ENCODE assay signal across 10 mouse cellular contexts in genomic region chr11:103340130-103340529, GRCm38 (mm10). TPM values are rescaled to one million over a fixed set of nuclear protein-coding genes. Genes with fewer than 3 reads are reported as not detected.
DNase-seq lines count a peak whose midpoint lies in the region; ATAC-seq lines count a peak whose summit lies in the region.
"Had no signal": no experiment of that assay in that cellular context is flagged by ENCODE, and none has a peak within 500 bp of the region (broad histone marks: within the 10 kb centered on the region; RNA-seq: fewer than 3 reads in every experiment).

No protein-coding gene starts in this region.

- peak overlapping the region; percentile 48 for H3K4me2 ChIP-seq in heart, embryonic 14.5 days (ENCODE audit: low read length)
- H3K4me2 ChIP-seq in embryonic facial prominence, embryonic 12.5 days (replicated peaks), result peak overlapping the region; percentile 40
- peak overlapping the region; percentile 57 for H3K4me2 ChIP-seq in intestine, embryonic 14.5 days (ENCODE audit: low read length)
- peak overlapping the region; percentile 41 for H3K4me2 ChIP-seq in midbrain, embryonic 14.5 days (ENCODE audit: low read length)

- H3K4me1 ChIP-seq in heart, embryonic 14.5 days (ENCODE audit: control insufficient read depth in 2 of 2, insufficient read depth in 2 of 2, low read length in 2 of 2), result peaks cover 10 to 12% of the 10 kb centered on the region in 2 experiments; a peak in 3 of 4 replicates
- H3K4me1 ChIP-seq in embryonic facial prominence, embryonic 12.5 days, result peaks cover 9% of the 10 kb centered on the region; the same call in 1 of the 2 replicates
- peaks cover 16% of the 10 kb centered on the region for H3K4me1 ChIP-seq in intestine, embryonic 14.5 days (replicated peaks; ENCODE audit: control insufficient read depth, insufficient read depth, low read length)
- no peaks in the 10 kb centered on the region for H3K4me1 ChIP-seq in midbrain, embryonic 14.5 days (ENCODE audit: control insufficient read depth, insufficient read depth, low read length)

- DNase-seq in heart, postnatal 36 days, result no peak
- peak; percentile 78 for DNase-seq in intestine, embryonic 14.5 days (ENCODE audit: low spot score)
- DNase-seq in midbrain, embryonic 14.5 days, result no peak
- DNase-seq in cerebellum, postnatal 14 days, result no peak
- DNase-seq in gastrocnemius, postnatal 10 days, result no peak
- DNase-seq: lung, postnatal 4 days; right cerebral cortex, postnatal 14 days had no signal

- intact Hi-C loops in heart, postnatal 36 days (cut with DNase I), result no loop called here

- H3K9ac ChIP-seq in heart, embryonic 14.5 days (ENCODE audit: low read length), result no peak overlapping the region
- H3K9ac ChIP-seq in embryonic facial prominence, embryonic 12.5 days, result no peak overlapping the region
- peak overlapping the region; percentile 45 for H3K9ac ChIP-seq in intestine, embryonic 14.5 days (ENCODE audit: low read length)
- H3K9ac ChIP-seq in midbrain, embryonic 14.5 days (replicated peaks; ENCODE audit: low read length), result no peak overlapping the region

- no peaks in the 10 kb centered on the region for H3K9me3 ChIP-seq in heart, embryonic 14.5 days (ENCODE audit: control insufficient read depth, low read length)
- no peaks in the 10 kb centered on the region for H3K9me3 ChIP-seq in embryonic facial prominence, embryonic 12.5 days
- no peaks in the 10 kb centered on the region for H3K9me3 ChIP-seq in intestine, embryonic 14.5 days (ENCODE audit: control insufficient read depth, low read length)
- H3K9me3 ChIP-seq in midbrain, embryonic 14.5 days (ENCODE audit: control insufficient read depth, low read length), result no peaks in the 10 kb centered on the region

- no peaks in the 10 kb centered on the region for H3K27me3 ChIP-seq in heart, embryonic 14.5 days (ENCODE audit: control insufficient read depth, insufficient read depth, low read length)
- H3K27me3 ChIP-seq in embryonic facial prominence, embryonic 12.5 days, result peaks cover 5% of the 10 kb centered on the region
- no peaks in the 10 kb centered on the region for H3K27me3 ChIP-seq in intestine, embryonic 14.5 days (replicated peaks; ENCODE audit: control insufficient read depth, insufficient read depth, low read length)
- H3K27me3 ChIP-seq in midbrain, embryonic 14.5 days (ENCODE audit: control insufficient read depth, insufficient read depth, low read length), result no peaks in the 10 kb centered on the region

- 59% methylated on average over 19 of the region's 19 CpGs for WGBS in heart, embryonic 14.5 days
- 74% methylated on average over 19 of the region's 19 CpGs for WGBS in embryonic facial prominence, embryonic 12.5 days
- WGBS in intestine, embryonic 14.5 days, result 43% methylated on average over 19 of the region's 19 CpGs
- 73% methylated on average over 19 of the region's 19 CpGs for WGBS in midbrain, embryonic 14.5 days

- H3K4me3 ChIP-seq in heart, embryonic 14.5 days (ENCODE audit: control insufficient read depth in 1 of 2, insufficient read depth in 1 of 2, low read depth in 1 of 2, low read length in 2 of 2), result no peak overlapping the region
- 0 out of 2 replicates have a peak overlapping the region, but pooled peaks have one; percentile 12 for H3K4me3 ChIP-seq in embryonic facial prominence, embryonic 12.5 days
- H3K4me3 ChIP-seq in intestine, embryonic 14.5 days (ENCODE audit: low read depth, low read length), result peak overlapping the region; percentile 17
- 0 out of 2 replicates have a peak overlapping the region, but pooled peaks have one; percentile 7 for H3K4me3 ChIP-seq in midbrain, embryonic 14.5 days (replicated peaks; ENCODE audit: low read depth, low read length)

- 0 out of 2 replicates have a peak, but pooled peaks cover 3% of the 10 kb centered on the region for H3K36me3 ChIP-seq in heart, embryonic 14.5 days (ENCODE audit: control insufficient read depth, insufficient read depth, low read length)
- H3K36me3 ChIP-seq in embryonic facial prominence, embryonic 12.5 days, result no peaks in the 10 kb centered on the region
- 0 out of 2 replicates have a peak, but pooled peaks cover 3% of the 10 kb centered on the region for H3K36me3 ChIP-seq in intestine, embryonic 14.5 days (ENCODE audit: control insufficient read depth, insufficient read depth, low read length)
- no peaks in the 10 kb centered on the region for H3K36me3 ChIP-seq in midbrain, embryonic 14.5 days (ENCODE audit: control insufficient read depth, insufficient read depth, low read length)

- H3K27ac ChIP-seq in heart, embryonic 14.5 days (replicated peaks in 1 of 2; ENCODE audit: control insufficient read depth in 1 of 2, insufficient read depth in 1 of 2, low read depth in 2 of 2, low read length in 2 of 2), result no peak overlapping the region
- H3K27ac ChIP-seq in embryonic facial prominence, embryonic 12.5 days, result no peak overlapping the region
- peak overlapping the region; percentile 90 for H3K27ac ChIP-seq in intestine, embryonic 14.5 days (ENCODE audit: low read depth)
- no peak overlapping the region for H3K27ac ChIP-seq in midbrain, embryonic 14.5 days (replicated peaks; ENCODE audit: low read depth, low read length)

- no peak for ATAC-seq in heart, embryonic 14.5 days (ENCODE audit: insufficient number of reproducible peaks, insufficient read depth, low FRiP score, low read depth)
- no peak for ATAC-seq in embryonic facial prominence, embryonic 12.5 days (ENCODE audit: insufficient number of reproducible peaks, insufficient read depth, low FRiP score, low TSS enrichment)
- ATAC-seq in intestine, embryonic 14.5 days (replicated peaks; ENCODE audit: low FRiP score, low TSS enrichment, low read depth), result peak; percentile 42
- ATAC-seq in midbrain, embryonic 14.5 days (ENCODE audit: low FRiP score, low TSS enrichment), result no peak
- no peak for ATAC-seq in granulocyte monocyte progenitor cell, adult 5-6 weeks (replicated peaks; ENCODE audit: poor library complexity, severe bottlenecking)

RNA-seq across cellular contexts. Expression of gene Arhgap27, which starts 23.4 kb away (rescaled TPM):
- polyA plus RNA-seq in heart, embryonic 14.5 days (2014; fragmentation: Nextera tagmentation; extraction: Ambion mirVana), result 5.6 and 6.5 TPM in 2 replicates
- total RNA-seq in heart, postnatal 36 days (2021), result 10 to 100 TPM; 16.3 to 17.6 TPM
- 7.2 and 7.4 TPM in 2 replicates for polyA plus RNA-seq in embryonic facial prominence, embryonic 12.5 days (2016; fragmentation: Nextera tagmentation; extraction: Ambion mirVana)
- 23.8 and 24.8 TPM in 2 replicates for polyA plus RNA-seq in intestine, embryonic 14.5 days (2014; fragmentation: Nextera tagmentation; extraction: Ambion mirVana)
- polyA plus RNA-seq in midbrain, embryonic 14.5 days (2014; fragmentation: Nextera tagmentation; extraction: Ambion mirVana), result 2.1 and 4.0 TPM in 2 replicates
- total RNA-seq in granulocyte monocyte progenitor cell, adult 5-6 weeks (2014; fragmentation: Nextera tagmentation), result 21.3 and 29.3 TPM in 2 replicates
- 11.0 and 19.0 TPM in 2 replicates for total RNA-seq in granulocyte monocyte progenitor cell, adult 5-6 weeks (2017)
- total RNA-seq in gastrocnemius, postnatal 10 days (2021), result 10 to 100 TPM in 1 of 2 experiments, 1 to 10 TPM in 1; 9.7 to 12.6 TPM

Comparison
In these comparisons a context has a peak if more than half of its experiments do, and no peak if none do; other contexts are left out.
1. H3K4me3 ChIP-seq: peak in embryonic facial prominence, embryonic 12.5 days (single experiment), intestine, embryonic 14.5 days (single experiment) and midbrain, embryonic 14.5 days (single experiment); none in heart, embryonic 14.5 days (0 of 2).
2. Peak in every context shown above with its lines, with median percentiles within 50 percentile points of each other: H3K4me2 ChIP-seq.